Mouse (Mus musculus) testis, adult 2 months (tissue): Measurements from ENCODE around the gene Mri1.

Experiments used
- CTCF ChIP-seq: fragments of 200-500 bp; IDR thresholded peaks from 2 replicates; pipeline ENCODE4 v1.5.1; 2012; ENCODE audit warnings: low read depth, mild to moderate bottlenecking, inconsistent platforms, low read length, moderate library complexity; ENCODE audit not compliant: control insufficient read depth, insufficient read depth, insufficient replicate concordance
- POLR2A ChIP-seq: fragments of 200-500 bp; IDR thresholded peaks from 2 replicates; pipeline ENCODE4 v1.6.1; 2012; ENCODE audit warnings: low read depth, mild to moderate bottlenecking, inconsistent platforms, low read length, moderate library complexity; ENCODE audit not compliant: control insufficient read depth

- peak; percentile 32; the same call in 1 of the 2 replicates for TF ChIP-seq CTCF
- TF ChIP-seq POLR2A = no peak
Measured at GRCm38 (mm10) chr8:84291688-84292087, 34.6 kb upstream of the Mri1 start.
